Mouse (Mus musculus): ENCODE data around the gene Pfkm. TPM values are rescaled to one million over a fixed set of nuclear protein-coding genes. Genes with fewer than 3 reads are reported as not detected.
A peak's percentile ranks its signal among the peaks of the same experiment; 100 is the strongest.

The Pfkm gene
- total RNA-seq, 2 experiments from 2014 or later: 9.5 to 15.8 TPM

DNA sequence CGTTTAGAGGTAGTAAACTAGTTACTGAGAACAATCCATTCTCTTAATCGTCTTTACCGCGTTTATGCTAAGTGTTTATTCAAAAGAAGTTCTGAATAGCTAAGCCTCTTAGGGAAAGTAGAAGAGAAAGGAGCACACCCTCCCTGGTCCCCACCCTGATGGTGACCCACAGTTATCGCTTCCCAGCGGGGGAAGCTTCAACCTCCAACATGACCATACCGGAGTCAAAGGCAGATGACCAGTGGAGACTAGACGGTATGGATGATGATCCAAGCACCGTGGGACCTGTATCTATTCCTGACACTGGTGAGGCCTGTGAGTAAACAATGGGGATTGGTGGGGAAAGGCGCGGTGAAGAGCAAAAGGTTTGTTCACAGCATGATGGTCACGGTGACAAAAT is 2.5 kb downstream of the Pfkm start:
- ATAC-seq (replicated peaks; ENCODE audit: poor library complexity, severe bottlenecking): no peak

DNA sequence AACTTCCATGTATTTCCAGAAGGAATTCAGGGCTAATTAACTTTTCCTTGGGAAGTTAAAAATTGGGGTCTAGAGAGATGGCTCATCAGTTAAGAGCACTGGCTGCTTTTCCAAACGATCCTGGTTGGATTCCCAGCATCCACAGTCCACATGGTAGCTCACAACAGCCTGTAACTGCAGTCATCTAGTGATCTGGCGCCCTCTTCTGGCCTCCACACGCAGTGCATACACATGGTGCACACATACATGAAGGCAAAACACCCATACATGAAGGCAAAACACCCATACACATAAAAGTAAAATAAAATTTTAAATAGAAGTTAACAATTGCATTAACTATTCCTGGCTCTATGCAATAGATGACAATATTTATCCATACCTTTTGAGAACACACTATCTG is 4.6 kb downstream of the Pfkm start:
- ATAC-seq (replicated peaks; ENCODE audit: poor library complexity, severe bottlenecking): no peak

GRCm38 (mm10) chr15:98098519-98098918 is 6.1 kb downstream of the Pfkm start:
- no peak for ATAC-seq (replicated peaks; ENCODE audit: poor library complexity, severe bottlenecking)

DNA sequence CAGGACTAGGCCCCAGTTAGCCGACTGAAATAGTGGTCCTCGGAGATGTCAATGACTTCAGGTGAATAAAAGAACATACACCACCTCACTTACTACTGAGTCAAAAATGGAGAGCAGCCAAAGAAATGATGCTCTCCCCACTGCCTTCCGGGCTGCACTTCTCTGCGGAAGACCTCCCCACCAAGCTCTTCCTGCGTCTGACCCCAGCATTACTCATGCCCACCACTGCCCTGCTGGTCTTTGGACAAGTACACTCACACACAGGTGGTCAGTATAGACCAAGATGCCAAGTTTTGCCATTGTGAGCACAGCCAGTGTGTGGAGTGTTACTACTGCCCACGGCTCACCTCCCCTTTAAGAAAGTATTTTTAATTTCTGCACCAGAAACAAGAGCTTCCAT is 10.0 kb downstream of the Pfkm start:
- no peak for ATAC-seq (replicated peaks; ENCODE audit: poor library complexity, severe bottlenecking)

- ATAC-seq (replicated peaks; ENCODE audit: poor library complexity, severe bottlenecking): no peak
Observed at GRCm38 (mm10) chr15:98106506-98106905, 14.1 kb downstream of the Pfkm start.

DNA sequence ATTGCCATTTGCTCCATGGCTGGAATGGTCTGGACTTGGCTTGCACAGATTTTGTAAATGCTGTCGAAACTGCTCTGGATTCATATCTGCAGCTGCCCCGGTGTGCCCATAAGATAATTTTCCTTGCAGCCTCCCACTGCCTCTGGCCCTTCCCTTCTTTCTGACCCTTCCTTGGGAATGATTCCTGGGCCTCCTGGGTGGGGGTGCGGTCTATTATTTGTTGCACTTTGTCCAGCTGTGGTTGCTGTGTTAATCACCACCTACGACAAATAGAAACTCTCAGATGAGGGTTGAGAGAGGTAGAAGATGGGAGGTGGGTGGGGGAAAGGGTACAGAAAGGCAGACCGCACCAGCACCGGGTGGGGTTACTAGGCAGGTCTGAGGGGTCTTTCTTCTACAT is 14.8 kb downstream of the Pfkm start:
- ATAC-seq (replicated peaks; ENCODE audit: poor library complexity, severe bottlenecking): no peak

- no peak for ATAC-seq (replicated peaks; ENCODE audit: poor library complexity, severe bottlenecking)
Observed at GRCm38 (mm10) chr15:98107703-98108296, 15.4 kb downstream of the Pfkm start.

- ATAC-seq (replicated peaks; ENCODE audit: poor library complexity, severe bottlenecking): peak; percentile 97
Observed at GRCm38 (mm10) chr15:98108297-98109152, 16.1 kb downstream of the Pfkm start.

DNA sequence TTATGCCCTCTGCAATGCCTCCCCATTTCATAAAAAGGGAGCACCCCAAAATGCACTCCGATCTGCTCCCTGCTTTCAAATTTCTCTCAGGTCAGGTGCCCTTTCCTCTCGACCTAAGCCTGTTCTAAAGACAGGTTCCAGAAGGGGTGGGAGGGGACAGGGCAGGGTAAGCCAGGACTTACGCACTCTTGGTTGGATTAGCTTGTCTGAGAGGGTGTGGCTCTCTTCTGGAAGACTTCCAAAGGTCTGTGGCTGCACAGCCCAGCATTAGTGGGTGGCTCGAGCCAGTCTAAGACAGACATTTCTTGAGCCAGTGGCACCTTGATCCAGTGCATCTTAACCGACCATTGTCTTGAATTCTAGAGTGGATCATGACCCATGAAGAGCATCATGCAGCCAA is 19.4 kb downstream of the Pfkm start:
- no peak for ATAC-seq (replicated peaks; ENCODE audit: poor library complexity, severe bottlenecking)

- ATAC-seq (replicated peaks; ENCODE audit: poor library complexity, severe bottlenecking): no peak
Observed at GRCm38 (mm10) chr15:98114098-98114851, 21.9 kb downstream of the Pfkm start.

DNA sequence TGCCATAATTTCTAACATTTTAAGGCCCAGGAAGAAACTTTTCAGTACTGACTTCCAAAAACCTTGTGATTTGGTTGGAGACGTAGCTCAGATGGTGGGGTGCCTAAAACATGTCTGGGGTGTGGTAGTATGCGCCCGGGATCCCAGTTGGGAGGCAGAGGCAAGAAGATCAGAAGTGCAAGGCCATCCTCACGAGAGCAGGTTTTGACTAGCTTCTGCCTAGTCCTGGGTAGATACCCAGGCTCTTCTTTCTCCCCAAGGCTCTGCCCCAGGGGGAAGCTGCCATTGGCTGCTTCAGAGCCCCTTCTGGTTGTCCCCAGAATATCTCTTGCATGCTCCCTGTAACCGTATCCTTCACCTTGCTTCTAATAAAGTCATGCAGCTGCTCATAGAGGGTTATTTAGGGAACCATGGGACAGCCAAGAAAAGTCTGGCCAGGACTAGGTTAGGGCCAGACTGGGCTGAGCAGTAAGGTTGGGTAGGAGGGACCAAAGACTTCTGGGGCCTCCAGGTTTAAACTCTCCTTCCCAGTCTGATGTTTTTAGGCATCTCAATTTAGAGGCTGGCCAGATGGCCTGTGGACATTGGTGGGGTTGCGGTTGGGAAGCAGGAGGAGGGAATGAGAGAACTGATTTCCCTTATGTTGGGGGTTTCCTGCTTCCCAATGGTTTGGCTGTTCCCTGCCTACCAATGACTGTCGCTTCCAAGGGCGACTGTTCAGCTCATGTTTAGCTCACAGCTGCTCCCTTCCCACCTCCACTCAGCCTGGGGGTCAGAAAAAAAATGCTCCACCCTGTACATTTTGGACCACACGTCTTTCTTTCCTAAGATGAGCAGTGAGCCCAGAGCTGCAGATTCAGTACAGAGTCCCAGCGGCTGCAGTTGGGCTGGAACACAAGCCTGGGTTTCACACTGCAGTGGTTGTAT is 22.7 kb downstream of the Pfkm start:
- ATAC-seq (replicated peaks; ENCODE audit: poor library complexity, severe bottlenecking): no peak

DNA sequence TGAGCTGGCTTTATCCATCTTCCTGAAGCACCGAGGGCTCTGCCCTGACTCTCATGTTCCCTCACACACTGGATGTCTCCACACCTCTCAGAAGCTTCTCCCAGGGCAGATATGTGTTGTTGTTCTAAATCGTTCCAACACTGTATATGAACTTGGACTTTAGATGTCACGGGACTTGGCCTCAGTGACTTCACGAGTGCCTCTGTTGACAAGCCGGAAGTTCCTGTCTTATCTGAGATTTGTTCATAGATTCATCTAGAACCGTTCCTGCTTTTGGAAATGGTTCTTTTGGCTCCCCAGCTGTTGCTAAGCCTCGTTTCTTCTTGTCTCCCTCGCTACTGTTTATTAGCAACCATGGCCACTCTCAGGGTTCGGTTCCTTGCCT is 23.4 kb downstream of the Pfkm start:
- no peak for ATAC-seq (replicated peaks; ENCODE audit: poor library complexity, severe bottlenecking)

DNA sequence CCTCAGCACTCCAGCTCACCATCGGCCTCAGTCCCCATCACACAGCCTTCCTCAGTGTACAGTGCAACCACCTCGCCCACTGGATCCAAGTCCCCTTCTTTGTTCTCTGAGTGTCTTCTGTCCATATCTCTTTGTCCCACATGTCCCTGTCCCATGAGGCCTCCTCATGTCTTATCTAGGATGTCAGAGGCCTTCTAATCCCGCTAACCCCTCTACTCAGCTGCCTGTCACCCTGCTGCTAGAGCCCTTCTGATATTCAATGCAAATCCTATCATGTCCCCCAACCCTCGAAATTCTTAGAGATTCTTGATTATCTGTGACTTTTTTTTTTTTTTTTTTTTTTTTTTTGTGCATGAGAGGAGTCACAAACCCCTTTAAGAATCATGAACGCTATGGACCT is 23.9 kb downstream of the Pfkm start:
- ATAC-seq (replicated peaks; ENCODE audit: poor library complexity, severe bottlenecking): no peak

- ATAC-seq (replicated peaks; ENCODE audit: poor library complexity, severe bottlenecking): no peak
Observed at GRCm38 (mm10) chr15:98119363-98119762, 27.0 kb downstream of the Pfkm start.

GRCm38 (mm10) chr15:98120831-98121230 is 28.4 kb downstream of the Pfkm start:
- ATAC-seq (replicated peaks; ENCODE audit: poor library complexity, severe bottlenecking): no peak

DNA sequence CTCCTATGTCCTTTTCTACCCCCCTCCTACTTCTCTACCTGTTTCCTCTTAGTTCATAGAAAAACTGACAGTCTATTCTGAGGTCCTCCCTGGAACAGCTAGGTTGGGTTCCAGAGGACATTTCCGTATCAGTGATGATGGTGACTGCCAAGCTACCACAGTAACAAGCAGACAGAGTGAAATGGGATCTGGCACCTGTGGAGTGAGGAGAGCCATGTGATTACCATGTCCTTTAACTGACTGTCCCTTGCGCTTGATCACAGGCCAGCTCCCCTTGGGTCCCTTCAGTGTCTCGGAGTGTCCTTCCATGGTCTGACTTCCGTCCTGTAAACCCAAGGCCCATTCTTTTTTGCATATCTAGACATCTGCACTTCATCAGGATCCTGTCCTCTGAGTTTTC is 38.6 kb downstream of the Pfkm start:
- ATAC-seq (replicated peaks; ENCODE audit: poor library complexity, severe bottlenecking): no peak

DNA sequence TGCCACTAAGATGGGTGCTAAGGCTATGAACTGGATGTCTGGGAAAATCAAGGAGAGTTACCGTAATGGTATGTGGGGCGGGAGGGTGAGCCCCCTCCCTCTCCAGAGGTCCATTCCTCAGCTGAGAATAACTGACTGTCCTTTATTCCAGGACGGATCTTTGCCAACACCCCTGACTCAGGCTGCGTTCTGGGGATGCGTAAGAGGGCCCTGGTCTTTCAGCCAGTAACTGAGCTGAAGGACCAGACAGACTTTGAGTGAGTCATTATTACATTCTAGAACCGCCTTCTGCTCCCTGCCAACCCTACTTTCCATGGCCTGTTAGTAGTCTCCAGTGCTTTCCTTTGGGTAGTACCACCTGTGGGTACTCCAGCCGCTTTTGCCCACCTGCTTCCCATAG is 39.1 kb downstream of the Pfkm start:
- no peak for ATAC-seq (replicated peaks; ENCODE audit: poor library complexity, severe bottlenecking)

DNA sequence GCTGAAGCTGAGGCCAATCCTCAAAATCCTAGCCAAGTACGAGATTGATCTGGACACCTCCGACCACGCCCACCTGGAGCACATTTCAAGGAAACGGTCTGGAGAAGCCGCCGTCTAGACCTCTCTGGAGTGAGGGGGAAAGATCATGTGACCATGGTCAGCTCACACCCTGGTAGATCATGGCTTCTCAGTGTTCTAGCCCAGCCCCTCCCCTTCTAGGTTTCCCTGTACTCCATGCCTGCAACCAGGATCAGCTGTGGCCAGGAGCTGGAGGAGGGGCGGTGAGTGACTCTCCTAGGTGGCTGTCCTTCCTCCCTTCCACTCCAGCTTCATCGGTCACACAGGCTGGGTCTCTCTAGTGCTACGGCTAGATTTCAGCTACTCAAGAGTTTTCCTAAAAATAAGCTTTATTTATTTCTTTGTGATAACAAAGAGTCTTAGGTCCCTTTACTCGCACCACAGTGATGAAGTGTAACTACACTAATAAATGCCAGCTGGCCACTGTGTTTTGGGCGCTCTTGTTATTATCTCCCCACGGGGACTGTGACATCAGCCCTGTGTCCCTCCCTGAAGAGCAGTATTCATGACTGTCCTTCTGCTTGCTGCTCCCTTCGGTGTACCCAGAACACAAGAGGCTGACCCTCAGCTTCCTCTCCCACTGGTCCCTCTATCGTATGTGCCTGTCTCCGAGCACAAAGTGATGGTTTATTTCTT is 39.7 kb downstream of the Pfkm start:
- ATAC-seq (replicated peaks; ENCODE audit: poor library complexity, severe bottlenecking): no peak

- no peak for ATAC-seq (replicated peaks; ENCODE audit: poor library complexity, severe bottlenecking)
Observed at GRCm38 (mm10) chr15:98133471-98133870, 41.1 kb downstream of the Pfkm start.

DNA sequence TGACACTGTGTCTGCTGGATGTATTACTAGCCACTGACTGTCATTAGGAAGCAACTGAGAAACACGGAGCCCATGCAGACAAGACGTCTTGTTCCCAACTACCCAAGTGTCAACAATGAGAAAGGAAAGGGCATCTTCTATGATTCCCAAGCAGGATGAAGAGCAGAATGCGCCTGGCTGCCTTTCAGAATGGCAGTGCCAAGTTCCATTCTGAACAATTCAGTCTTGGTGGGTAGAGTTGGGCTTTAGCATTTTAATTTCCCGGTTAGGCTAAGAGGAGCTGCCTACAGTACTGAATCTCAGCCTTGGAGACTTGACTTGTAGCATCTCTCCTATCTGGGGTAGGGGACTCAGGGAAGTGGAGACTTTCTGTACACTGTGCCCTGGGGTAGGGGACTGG is 41.6 kb downstream of the Pfkm start:
- no peak for ATAC-seq (replicated peaks; ENCODE audit: poor library complexity, severe bottlenecking)
